Mouse (Mus musculus): ENCODE data around the gene Rln3. TPM values are rescaled to one million over a fixed set of nuclear protein-coding genes. Genes with fewer than 3 reads are reported as not detected.

Rln3 gene
- total and polyA plus RNA-seq, 3 experiments: not detected

GRCm38 (mm10) chr8:83997511-83998141, 47.2 kb downstream of the Rln3 start, which contains the start of gene Samd1:
Gene Samd1, plus strand, starts transcription at chr8:83997672.
- H3K79me2 ChIP-seq (replicated peaks; ENCODE audit: control insufficient read depth, extremely low read depth, insufficient read depth, poor library complexity, severe bottlenecking): peaks cover 3% of the 10 kb centered on the region; the same call in 1 of the 2 replicates
- DNase-seq (ENCODE audit: extremely low read depth): no peak
- peaks cover 14 to 38% of the 10 kb centered on the region in 2 experiments for H3K36me3 ChIP-seq (replicated peaks in 1 of 2; ENCODE audit: control insufficient read depth in 1 of 2, insufficient read depth in 1 of 2, low read length in 1 of 2)
- in situ Hi-C loops (cut with MboI; ENCODE audit: low pct_ligation_motif_present, low pct_unique_long_range_greater_than_20kb, low sequenced_read_pairs) (no loop called here), dilution Hi-C loops (cut with MboI; ENCODE audit: extremely low pct_ligation_motif_present, extremely low pct_unique_long_range_greater_than_20kb, low sequenced_read_pairs) (no loop called here)
- peak within 1 kb of the TSS; percentile 53 for H3K27ac ChIP-seq (ENCODE audit: insufficient read depth, low read depth)
- H3K4me2 ChIP-seq (ENCODE audit: insufficient read depth, low read depth, poor library complexity, severe bottlenecking): peak within 1 kb of the TSS; percentile 62
- no peak for TF ChIP-seq ZC3H11A (IDR thresholded peaks at IDR 0.05; ENCODE audit: low read depth, low read length)
- peak; percentile 75 for TF ChIP-seq NRF1 (IDR thresholded peaks at IDR 0.05; ENCODE audit: low read depth, low read length)
- H3K4me3 ChIP-seq (replicated peaks in 1 of 3; ENCODE audit: low read depth in 2 of 3, low read length in 2 of 3, poor library complexity in 1 of 3): peak within 1 kb of the TSS; percentile 58 to 80 (median 71)
- H3K9ac ChIP-seq (ENCODE audit: insufficient read depth, low read depth): peak within 1 kb of the TSS; percentile 81
- no peaks in the 10 kb centered on the region for H3K9me3 ChIP-seq (replicated peaks; ENCODE audit: low read length)
- H3K4me1 ChIP-seq (ENCODE audit: control insufficient read depth in 1 of 2, insufficient read depth in 2 of 2): peaks cover 10 to 23% of the 10 kb centered on the region in 2 experiments
- no peaks in the 10 kb centered on the region for H3K27me3 ChIP-seq (replicated peaks)

GRCm38 (mm10) chr8:83996567-83997505, 48.0 kb downstream of the Rln3 start:
- Histone ChIP-seq H3K27ac (ENCODE audit: insufficient read depth, low read depth) (peak overlapping the region; percentile 51; the same call in 1 of the 2 replicates), H3K9ac (ENCODE audit: insufficient read depth, low read depth) (peak overlapping the region; percentile 81), H3K9me3 (replicated peaks; ENCODE audit: low read length) (no peaks in the 10 kb centered on the region), H3K4me1 (ENCODE audit: control insufficient read depth in 1 of 2, insufficient read depth in 2 of 2) (peaks cover 10 to 25% of the 10 kb centered on the region in 2 experiments), H3K4me2 (ENCODE audit: insufficient read depth, low read depth, poor library complexity, severe bottlenecking) (peak overlapping the region; percentile 18), H3K79me2 (replicated peaks; ENCODE audit: control insufficient read depth, extremely low read depth, insufficient read depth, poor library complexity, severe bottlenecking) (peaks cover 3% of the 10 kb centered on the region; the same call in 1 of the 2 replicates), H3K36me3 (replicated peaks in 1 of 2; ENCODE audit: control insufficient read depth in 1 of 2, insufficient read depth in 1 of 2, low read length in 1 of 2) (peaks cover 14 to 36% of the 10 kb centered on the region in 2 experiments), H3K27me3 (replicated peaks) (no peaks in the 10 kb centered on the region), H3K4me3 (replicated peaks in 1 of 3; ENCODE audit: low read depth in 2 of 3, low read length in 2 of 3, poor library complexity in 1 of 3) (peak overlapping the region; percentile 32 to 71 (median 71))
- DNase-seq (ENCODE audit: extremely low read depth): peak; percentile 77
- dilution Hi-C loops (cut with MboI; ENCODE audit: extremely low pct_ligation_motif_present, extremely low pct_unique_long_range_greater_than_20kb, low sequenced_read_pairs): no loop called here
- in situ Hi-C loops (cut with MboI; ENCODE audit: low pct_ligation_motif_present, low pct_unique_long_range_greater_than_20kb, low sequenced_read_pairs): no loop called here
- TF ChIP-seq ZC3H11A (IDR thresholded peaks at IDR 0.05; ENCODE audit: low read depth, low read length) (no peak), POLR2AphosphoS2 (IDR thresholded peaks at IDR 0.05; ENCODE audit: low read depth, low read length) (no peak), NRF1 (IDR thresholded peaks at IDR 0.05; ENCODE audit: low read depth, low read length) (no peak), MAZ (IDR thresholded peaks at IDR 0.05; ENCODE audit: low read depth, low read length) (peak; percentile 70; the same call in 1 of the 2 replicates), MEF2A (IDR thresholded peaks at IDR 0.05; ENCODE audit: borderline replicate concordance, low read depth, low read length) (no peak), ZKSCAN1 (IDR thresholded peaks at IDR 0.05; ENCODE audit: borderline replicate concordance, low read depth, low read length) (no peak), MYC (IDR thresholded peaks at IDR 0.05; ENCODE audit: low read depth, low read length) (no peak), RCOR1 (conservative IDR thresholded peaks at IDR 0.05; ENCODE audit: low read depth, low read length) (no peak), ZNF384 (IDR thresholded peaks at IDR 0.05; ENCODE audit: low read depth, low read length) (peak; percentile 93), EP300 (IDR thresholded peaks at IDR 0.05; ENCODE audit: low read length) (no peak), MXI1 (IDR thresholded peaks at IDR 0.05; ENCODE audit: low read depth, low read length) (no peak; the same call in 1 of the 2 replicates), GABPA (IDR thresholded peaks at IDR 0.05; ENCODE audit: insufficient replicate concordance, low read depth, low read length) (no peak), TBP (conservative IDR thresholded peaks at IDR 0.05; ENCODE audit: low read depth, low read length) (no peak), JUND (conservative IDR thresholded peaks at IDR 0.05; ENCODE audit: low read depth, low read length) (no peak), CTCF (conservative IDR thresholded peaks at IDR 0.05 in 1 of 2, IDR thresholded peaks at IDR 0.05 in 1 of 2; ENCODE audit: low read depth in 2 of 2, low read length in 2 of 2) (no peak), HCFC1 (IDR thresholded peaks at IDR 0.05; ENCODE audit: low read depth, low read length) (no peak; the same call in 1 of the 2 replicates), POLR2A (IDR thresholded peaks at IDR 0.05; ENCODE audit: low read depth, low read length) (peak; percentile 88), KAT2A (IDR thresholded peaks at IDR 0.05; ENCODE audit: insufficient replicate concordance, low read length) (no peak), USF1 (IDR thresholded peaks at IDR 0.05; ENCODE audit: low read depth, low read length) (no peak), MAFK (IDR thresholded peaks at IDR 0.05; ENCODE audit: insufficient replicate concordance, low read length) (no peak), E2F4 (IDR thresholded peaks at IDR 0.05; ENCODE audit: insufficient replicate concordance, low read depth, low read length) (no peak), ELF1 (IDR thresholded peaks at IDR 0.05; ENCODE audit: low read depth, low read length) (0 out of 2 replicates have a peak, but pooled peaks have one; percentile 3), SMC3 (IDR thresholded peaks at IDR 0.05; ENCODE audit: low read depth, low read length) (no peak), ZMIZ1 (IDR thresholded peaks at IDR 0.05; ENCODE audit: low read depth, low read length) (peak; percentile 53; the same call in 1 of the 2 replicates), CHD2 (IDR thresholded peaks at IDR 0.05; ENCODE audit: low read length) (peak; percentile 78), JUN (IDR thresholded peaks at IDR 0.05; ENCODE audit: insufficient read depth, low read depth, low read length) (no peak), RAD21 (IDR thresholded peaks at IDR 0.05; ENCODE audit: low read depth, low read length) (no peak), BHLHE40 (IDR thresholded peaks at IDR 0.05; ENCODE audit: low read depth, low read length) (peak; percentile 39; the same call in 1 of the 2 replicates)
